Mouse (Mus musculus): ENCODE results near the gene Caln1. TPM values are rescaled to one million over a fixed set of nuclear protein-coding genes. Genes with fewer than 3 reads are reported as not detected.
A peak's percentile ranks its signal among the peaks of the same experiment; 100 is the strongest.

The Caln1 gene
- polyA plus RNA-seq, 1 experiment from 2014 or later: 0.08 TPM

GRCm38 (mm10) chr5:130810314-130810713 lies 441.1 kb downstream of the Caln1 start:
- Histone ChIP-seq H3K27me3 (ENCODE audit: insufficient read depth, low read length) (no peaks in the 10 kb centered on the region), H3K9ac (no peak overlapping the region), H3K9me3 (ENCODE audit: low read depth, low read length) (peaks cover 5% of the 10 kb centered on the region; the same call in 1 of the 2 replicates), H3K4me3 (ENCODE audit: low read depth, low read length) (no peak overlapping the region), H3K27ac (ENCODE audit: low read depth) (no peak overlapping the region), H3K4me2 (no peak overlapping the region), H3K4me1 (ENCODE audit: insufficient read depth) (no peaks in the 10 kb centered on the region), H3K36me3 (ENCODE audit: insufficient read depth) (no peaks in the 10 kb centered on the region)
- DNase-seq (no peak), ATAC-seq (ENCODE audit: insufficient read depth) (no peak)
- WGBS: 20% methylated on average over 6 of the region's 6 CpGs
- TF ChIP-seq CTCF (IDR thresholded peaks at IDR 0.05; ENCODE audit: low read depth): no peak

GRCm38 (mm10) chr5:130810846-130811245 lies 441.6 kb downstream of the Caln1 start:
- TF ChIP-seq CTCF (IDR thresholded peaks at IDR 0.05; ENCODE audit: low read depth): no peak
- no peaks in the 10 kb centered on the region for H3K27me3 ChIP-seq (ENCODE audit: insufficient read depth, low read length)
- H3K9me3 ChIP-seq (ENCODE audit: low read depth, low read length): peaks cover 5% of the 10 kb centered on the region; the same call in 1 of the 2 replicates
- 31% methylated on average over 1 of the region's 1 CpGs for WGBS
- DNase-seq (no peak), ATAC-seq (ENCODE audit: insufficient read depth) (no peak)
- no peak overlapping the region for H3K4me2 ChIP-seq
- no peak overlapping the region for H3K27ac ChIP-seq (ENCODE audit: low read depth)
- no peak overlapping the region for H3K4me3 ChIP-seq (ENCODE audit: low read depth, low read length)
- no peaks in the 10 kb centered on the region for H3K4me1 ChIP-seq (ENCODE audit: insufficient read depth)
- no peaks in the 10 kb centered on the region for H3K36me3 ChIP-seq (ENCODE audit: insufficient read depth)
- no peak overlapping the region for H3K9ac ChIP-seq

DNA sequence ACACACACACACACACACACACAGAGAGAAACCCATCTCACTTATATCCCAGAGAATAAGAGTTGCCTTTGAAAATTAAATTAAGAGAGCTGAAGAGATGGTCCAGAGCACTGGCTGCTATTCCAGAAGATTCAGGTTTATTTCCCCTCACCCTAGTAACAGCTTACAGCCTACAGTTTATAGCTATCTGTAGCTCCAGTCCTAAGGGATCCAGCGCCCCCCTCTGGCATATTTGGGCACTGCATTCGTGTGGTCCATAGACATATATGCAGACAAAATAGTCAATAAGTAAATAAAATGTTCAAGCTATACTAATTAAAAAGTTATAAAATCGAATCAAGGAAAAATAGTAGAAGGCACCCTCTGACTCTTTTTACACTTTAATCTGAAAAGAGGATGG lies 442.0 kb downstream of the Caln1 start:
- WGBS: 31% methylated on average over 3 of the region's 3 CpGs
- peak; percentile 79 for DNase-seq

GRCm38 (mm10) chr5:130811966-130812365 lies 442.7 kb downstream of the Caln1 start:
- Histone ChIP-seq H3K36me3 (ENCODE audit: insufficient read depth) (no peaks in the 10 kb centered on the region), H3K4me1 (ENCODE audit: insufficient read depth) (no peaks in the 10 kb centered on the region), H3K4me3 (ENCODE audit: low read depth, low read length) (no peak overlapping the region), H3K27me3 (ENCODE audit: insufficient read depth, low read length) (no peaks in the 10 kb centered on the region), H3K9me3 (ENCODE audit: low read depth, low read length) (peaks cover 5% of the 10 kb centered on the region; the same call in 1 of the 2 replicates), H3K9ac (no peak overlapping the region), H3K4me2 (no peak overlapping the region), H3K27ac (ENCODE audit: low read depth) (no peak overlapping the region)
- 0 out of 2 replicates have a peak, but pooled peaks have one; percentile 25 for TF ChIP-seq CTCF (IDR thresholded peaks at IDR 0.05; ENCODE audit: low read depth)
- DNase-seq (no peak), ATAC-seq (ENCODE audit: insufficient read depth) (no peak)
- 81% methylated on average over 3 of the region's 3 CpGs for WGBS

More for the DNA sequence above, 442.0 kb downstream of the Caln1 start:
- H3K4me2 ChIP-seq: no peak overlapping the region
- TF ChIP-seq CTCF (IDR thresholded peaks at IDR 0.05; ENCODE audit: low read depth): peak; percentile 62
- no peak overlapping the region for H3K27ac ChIP-seq (ENCODE audit: low read depth)
- no peak overlapping the region for H3K4me3 ChIP-seq (ENCODE audit: low read depth, low read length)
- no peaks in the 10 kb centered on the region for H3K4me1 ChIP-seq (ENCODE audit: insufficient read depth)
- no peaks in the 10 kb centered on the region for H3K36me3 ChIP-seq (ENCODE audit: insufficient read depth)
- ATAC-seq (ENCODE audit: insufficient read depth): no peak
- no peak overlapping the region for H3K9ac ChIP-seq
- H3K27me3 ChIP-seq (ENCODE audit: insufficient read depth, low read length): no peaks in the 10 kb centered on the region
- peaks cover 5% of the 10 kb centered on the region; the same call in 1 of the 2 replicates for H3K9me3 ChIP-seq (ENCODE audit: low read depth, low read length)

GRCm38 (mm10) chr5:130812556-130812955 lies 443.3 kb downstream of the Caln1 start:
- DNase-seq (no peak), ATAC-seq (ENCODE audit: insufficient read depth) (no peak)
- Histone ChIP-seq H3K4me2 (no peak overlapping the region), H3K4me3 (ENCODE audit: low read depth, low read length) (no peak overlapping the region), H3K27me3 (ENCODE audit: insufficient read depth, low read length) (no peaks in the 10 kb centered on the region), H3K9me3 (ENCODE audit: low read depth, low read length) (peaks cover 5% of the 10 kb centered on the region; the same call in 1 of the 2 replicates), H3K27ac (ENCODE audit: low read depth) (no peak overlapping the region), H3K9ac (no peak overlapping the region), H3K4me1 (ENCODE audit: insufficient read depth) (no peaks in the 10 kb centered on the region), H3K36me3 (ENCODE audit: insufficient read depth) (no peaks in the 10 kb centered on the region)
- TF ChIP-seq CTCF (IDR thresholded peaks at IDR 0.05; ENCODE audit: low read depth): no peak
- 93% methylated on average over 8 of the region's 8 CpGs for WGBS

DNA sequence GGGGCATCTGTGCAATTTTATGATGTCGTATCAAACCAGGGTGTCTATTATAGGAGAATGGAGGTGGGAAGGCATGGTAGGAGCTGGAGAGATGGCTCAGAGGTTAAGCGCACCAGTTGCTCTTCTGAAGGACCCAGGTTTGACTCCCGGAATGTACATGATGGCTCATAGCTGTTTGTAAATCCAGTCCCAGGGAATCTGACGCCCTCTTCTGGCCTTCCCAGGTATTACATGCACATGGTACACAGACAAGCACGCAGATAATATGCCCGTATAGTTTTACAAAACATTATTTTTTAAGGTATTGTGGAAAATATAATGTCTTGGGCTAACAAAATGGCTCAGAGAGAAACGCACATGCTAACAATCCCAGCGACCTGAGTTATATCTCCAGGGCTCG lies 443.8 kb downstream of the Caln1 start:
- Histone ChIP-seq H3K27ac (ENCODE audit: low read depth) (no peak overlapping the region), H3K27me3 (ENCODE audit: insufficient read depth, low read length) (no peaks in the 10 kb centered on the region), H3K4me1 (ENCODE audit: insufficient read depth) (no peaks in the 10 kb centered on the region), H3K9ac (no peak overlapping the region), H3K36me3 (ENCODE audit: insufficient read depth) (no peaks in the 10 kb centered on the region), H3K4me2 (no peak overlapping the region), H3K4me3 (ENCODE audit: low read depth, low read length) (no peak overlapping the region), H3K9me3 (ENCODE audit: low read depth, low read length) (peaks cover 5% of the 10 kb centered on the region; the same call in 1 of the 2 replicates)
- TF ChIP-seq CTCF (IDR thresholded peaks at IDR 0.05; ENCODE audit: low read depth): peak; percentile 28; the same call in 1 of the 2 replicates
- 84% methylated on average over 9 of the region's 9 CpGs for WGBS
- ATAC-seq (ENCODE audit: insufficient read depth): no peak
- DNase-seq: no peak

DNA sequence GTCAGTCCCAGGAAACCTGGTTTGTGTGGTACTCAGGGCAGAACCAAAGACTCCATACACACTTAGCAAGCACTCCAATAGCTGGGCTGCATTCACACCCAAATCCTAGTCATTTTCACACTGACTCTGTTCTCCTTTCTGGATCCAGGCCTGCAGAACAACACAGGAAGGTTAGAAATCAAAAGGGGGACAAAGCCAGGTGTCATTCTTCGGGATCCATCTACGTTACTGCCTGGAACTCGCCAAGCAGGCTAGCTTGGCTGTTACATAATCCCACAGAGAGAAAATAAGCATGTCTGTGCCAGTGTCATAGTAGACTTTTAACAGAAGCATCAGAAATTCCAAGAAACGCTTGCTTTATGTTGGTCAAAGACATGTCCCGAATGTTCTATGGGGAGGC lies 446.1 kb downstream of the Caln1 start:
- no peaks in the 10 kb centered on the region for H3K9me3 ChIP-seq (ENCODE audit: low read depth, low read length)
- 83% methylated on average over 5 of the region's 5 CpGs for WGBS
- H3K4me1 ChIP-seq (ENCODE audit: insufficient read depth): no peaks in the 10 kb centered on the region
- no peak for ATAC-seq (ENCODE audit: insufficient read depth)
- no peak for DNase-seq
- no peak overlapping the region for H3K4me3 ChIP-seq (ENCODE audit: low read depth, low read length)
- H3K4me2 ChIP-seq: no peak overlapping the region
- no peak overlapping the region for H3K9ac ChIP-seq
- H3K27ac ChIP-seq (ENCODE audit: low read depth): no peak overlapping the region
- no peaks in the 10 kb centered on the region for H3K36me3 ChIP-seq (ENCODE audit: insufficient read depth)
- no peak for TF ChIP-seq CTCF (IDR thresholded peaks at IDR 0.05; ENCODE audit: low read depth)
- no peaks in the 10 kb centered on the region for H3K27me3 ChIP-seq (ENCODE audit: insufficient read depth, low read length)
